Mouse (Mus musculus) testis, postnatal 10 days (tissue): ENCODE data around the gene Ascl4.

Experiments
- DNase-seq: peaks from one replicate; pipeline ENCODE4 v3.0.0; 2021; ENCODE audit warnings: low spot score

Gene Ascl4

GRCm38 (mm10) chr10:85969894-85970620, 42.6 kb downstream of the Ascl4 start:
- no peak for DNase-seq

GRCm38 (mm10) chr10:85971826-85972225, 44.3 kb downstream of the Ascl4 start:
- no peak for DNase-seq

GRCm38 (mm10) chr10:85972915-85973314, 45.4 kb downstream of the Ascl4 start:
- DNase-seq, result no peak

GRCm38 (mm10) chr10:85989412-85990115, 62.1 kb downstream of the Ascl4 start:
- no peak for DNase-seq

- no peak for DNase-seq
These were observed 64.9 kb downstream of the Ascl4 start for GRCm38 (mm10) chr10:85992412-85992811.

- no peak for DNase-seq
These were observed 66.4 kb downstream of the Ascl4 start for GRCm38 (mm10) chr10:85993836-85994235.

- DNase-seq, result no peak
These were observed 67.1 kb downstream of the Ascl4 start for GRCm38 (mm10) chr10:85994543-85995104.
